Mouse (Mus musculus) kidney, postnatal 0 days (tissue): Measurements from ENCODE around the gene Irgm1. TPM values are rescaled to one million over a fixed set of nuclear protein-coding genes. Genes with fewer than 3 reads are reported as not detected.

Experiments used
- ATAC-seq: fragments of 200-750 bp; cut with Nextera tagmentation; replicated peaks from 2 replicates; pipeline ENCODE4 v1.8.0; 2017; ENCODE audit warnings: low read depth, moderate number of reproducible peaks, moderate TSS enrichment, moderate library complexity; ENCODE audit not compliant: low FRiP score
- DNase-seq: peaks from one replicate; pipeline ENCODE4 v3.0.0-alpha.2; 2016; ENCODE audit warnings: low spot score
- H3K27ac ChIP-seq: fragments of 300-500 bp; sonication (generic); 2 replicates; pipeline ENCODE4 v1.5.1; 2014; ENCODE audit warnings: mild to moderate bottlenecking
- H3K27me3 ChIP-seq: fragments of 300-500 bp; sonication (generic); 2 replicates; pipeline ENCODE4 v1.6.1; 2014; ENCODE audit warnings: low read length, mixed read lengths; ENCODE audit not compliant: insufficient read depth
- H3K36me3 ChIP-seq: fragments of 300-500 bp; sonication (generic); 2 replicates; pipeline ENCODE4 v1.6.1; 2014; ENCODE audit warnings: low read length, mixed read lengths; ENCODE audit not compliant: insufficient read depth
- H3K4me1 ChIP-seq: fragments of 300-500 bp; sonication (generic); replicated peaks from 2 replicates; pipeline ENCODE4 v1.6.1; 2014; ENCODE audit warnings: antibody characterized with exemption, low read length, mixed read lengths; ENCODE audit not compliant: insufficient read depth
- H3K4me2 ChIP-seq: fragments of 300-500 bp; sonication (generic); 2 replicates; pipeline ENCODE4 v1.6.1; 2014; ENCODE audit warnings: mild to moderate bottlenecking, low read length, moderate library complexity, mixed read lengths
- H3K4me3 ChIP-seq: fragments of 300-500 bp; sonication (generic); replicated peaks from 2 replicates; pipeline ENCODE4 v1.5.1; 2014; ENCODE audit warnings: low read depth, low read length
- H3K9ac ChIP-seq: fragments of 300-500 bp; sonication (generic); 2 replicates; pipeline ENCODE4 v1.6.1; 2014; ENCODE audit warnings: low read depth, low read length
- H3K9me3 ChIP-seq: fragments of 300-500 bp; sonication (generic); replicated peaks from 2 replicates; pipeline ENCODE4 v1.6.1; 2016; ENCODE audit warnings: low read length, inconsistent platforms, mixed read lengths
- CTCF ChIP-seq: IDR thresholded peaks from 2 replicates; pipeline ENCODE4 v1.5.1; 2016; ENCODE audit warnings: antibody characterized with exemption, low read depth, mild to moderate bottlenecking, moderate library complexity
- WGBS: fragments of 180-500 bp; shearing (Covaris S2); extraction: QIAGEN DNeasy Blood & Tissue Kit; methylation state at CpG from one replicate; pipeline ENCODE4 v1.1.7; 2014; 5-methylcytosine and 5-hydroxymethylcytosine counted together
- polyA plus RNA-seq: library from polyadenylated mRNA; unstranded; fragments of >200 nt; fragmentation: Nextera tagmentation; extraction: Ambion mirVana; gene quantifications from 2 replicates; pipeline ENCODE4 v1.2.1, GENCODE M21; 2015

Irgm1 gene
- polyA plus RNA-seq, 1 experiment from 2014 or later, result 32.0 TPM

- Histone ChIP-seq H3K9ac (no peak overlapping the region), H3K9me3 (no peaks in the 10 kb centered on the region), H3K36me3 (0 out of 2 replicates have a peak, but pooled peaks cover 7% of the 10 kb centered on the region), H3K27me3 (no peaks in the 10 kb centered on the region), H3K4me3 (no peak overlapping the region), H3K4me2 (no peak overlapping the region), H3K27ac (no peak overlapping the region), H3K4me1 (peaks cover 12% of the 10 kb centered on the region)
- ATAC-seq, result no peak
- no peak for DNase-seq
- no peak for TF ChIP-seq CTCF
- 78% methylated on average over 7 of the region's 7 CpGs for WGBS
Observed at GRCm38 (mm10) chr11:48819614-48820307, 51.7 kb downstream of the Irgm1 start.

GRCm38 (mm10) chr11:48818346-48818745 lies 53.1 kb downstream of the Irgm1 start:
- peaks cover 18% of the 10 kb centered on the region for H3K4me1 ChIP-seq
- WGBS, result under 1% methylated on average over 16 of the region's 16 CpGs
- H3K27ac ChIP-seq, result 0 out of 2 replicates have a peak overlapping the region, but pooled peaks have one; percentile 96
- peak overlapping the region; percentile 77 for H3K4me3 ChIP-seq
- no peaks in the 10 kb centered on the region for H3K9me3 ChIP-seq
- DNase-seq (peak; percentile 92), ATAC-seq (no peak)
- TF ChIP-seq CTCF, result no peak
- H3K9ac ChIP-seq, result peak overlapping the region; percentile 93; the same call in 1 of the 2 replicates
- H3K27me3 ChIP-seq, result no peaks in the 10 kb centered on the region
- H3K36me3 ChIP-seq, result 0 out of 2 replicates have a peak, but pooled peaks cover 7% of the 10 kb centered on the region
- peak overlapping the region; percentile 68 for H3K4me2 ChIP-seq

- Histone ChIP-seq H3K4me3 (peak overlapping the region; percentile 77), H3K9ac (peak overlapping the region; percentile 93; the same call in 1 of the 2 replicates), H3K27me3 (no peaks in the 10 kb centered on the region), H3K36me3 (0 out of 2 replicates have a peak, but pooled peaks cover 7% of the 10 kb centered on the region), H3K9me3 (no peaks in the 10 kb centered on the region), H3K4me2 (peak overlapping the region; percentile 68), H3K27ac (peak overlapping the region; percentile 96), H3K4me1 (peaks cover 18% of the 10 kb centered on the region)
- TF ChIP-seq CTCF, result no peak
- WGBS, result 6% methylated on average over 9 of the region's 9 CpGs
- DNase-seq, result peak; percentile 48
- no peak for ATAC-seq
Observed at GRCm38 (mm10) chr11:48817794-48818193, 53.7 kb downstream of the Irgm1 start.

- Histone ChIP-seq H3K9ac (peak within 1 kb of the TSS; percentile 93), H3K27ac (peak within 1 kb of the TSS; percentile 96), H3K27me3 (no peaks in the 10 kb centered on the region), H3K4me3 (peak within 1 kb of the TSS; percentile 77), H3K9me3 (no peaks in the 10 kb centered on the region), H3K36me3 (peaks cover 11% of the 10 kb centered on the region; the same call in 1 of the 2 replicates), H3K4me2 (peak within 1 kb of the TSS; percentile 68), H3K4me1 (peaks cover 18% of the 10 kb centered on the region)
- DNase-seq, result peak; percentile 98
- TF ChIP-seq CTCF, result peak; percentile 22; the same call in 1 of the 2 replicates
- under 1% methylated on average over 71 of the region's 77 CpGs for WGBS
- peak; percentile 96 for ATAC-seq
Observed at GRCm38 (mm10) chr11:48816800-48817665, 54.5 kb downstream of the Irgm1 start, which contains the start of gene Trim41. TSS of gene Trim41 (minus strand) at chr11:48817353.

GRCm38 (mm10) chr11:48816281-48816781 lies 55.2 kb downstream of the Irgm1 start:
- WGBS, result 1% methylated on average over 18 of the region's 23 CpGs
- DNase-seq (peak; percentile 71), ATAC-seq (peak; percentile 60)
- TF ChIP-seq CTCF, result no peak
- Histone ChIP-seq H3K9me3 (no peaks in the 10 kb centered on the region), H3K4me1 (peaks cover 18% of the 10 kb centered on the region), H3K36me3 (peaks cover 18% of the 10 kb centered on the region; the same call in 1 of the 2 replicates), H3K27ac (peak overlapping the region; percentile 96), H3K4me3 (peak overlapping the region; percentile 77), H3K27me3 (no peaks in the 10 kb centered on the region), H3K4me2 (peak overlapping the region; percentile 68), H3K9ac (peak overlapping the region; percentile 93)

- peaks cover 22% of the 10 kb centered on the region; the same call in 1 of the 2 replicates for H3K36me3 ChIP-seq
- H3K4me2 ChIP-seq, result peak overlapping the region; percentile 68
- peaks cover 18% of the 10 kb centered on the region for H3K4me1 ChIP-seq
- H3K27ac ChIP-seq, result no peak overlapping the region
- DNase-seq, result no peak
- peak overlapping the region; percentile 93; the same call in 1 of the 2 replicates for H3K9ac ChIP-seq
- H3K27me3 ChIP-seq, result no peaks in the 10 kb centered on the region
- TF ChIP-seq CTCF, result no peak
- no peaks in the 10 kb centered on the region for H3K9me3 ChIP-seq
- H3K4me3 ChIP-seq, result peak overlapping the region; percentile 77
- ATAC-seq, result no peak
- 65% methylated on average over 16 of the region's 16 CpGs for WGBS
Observed at GRCm38 (mm10) chr11:48815851-48816250, 55.6 kb downstream of the Irgm1 start.
